Mouse (Mus musculus) regulatory T cell (primary cell): ENCODE results near the gene Ring1.

ENCODE experiments used
- in situ Hi-C: fragments of 300-600 bp; cut with MboI, MseI; formaldehyde crosslinking; loops from one replicate; pipeline ENCODE4 v1.15.1; 2025; ENCODE audit warnings: high pct_unique_total_duplicates

The Ring1 gene

DNA sequence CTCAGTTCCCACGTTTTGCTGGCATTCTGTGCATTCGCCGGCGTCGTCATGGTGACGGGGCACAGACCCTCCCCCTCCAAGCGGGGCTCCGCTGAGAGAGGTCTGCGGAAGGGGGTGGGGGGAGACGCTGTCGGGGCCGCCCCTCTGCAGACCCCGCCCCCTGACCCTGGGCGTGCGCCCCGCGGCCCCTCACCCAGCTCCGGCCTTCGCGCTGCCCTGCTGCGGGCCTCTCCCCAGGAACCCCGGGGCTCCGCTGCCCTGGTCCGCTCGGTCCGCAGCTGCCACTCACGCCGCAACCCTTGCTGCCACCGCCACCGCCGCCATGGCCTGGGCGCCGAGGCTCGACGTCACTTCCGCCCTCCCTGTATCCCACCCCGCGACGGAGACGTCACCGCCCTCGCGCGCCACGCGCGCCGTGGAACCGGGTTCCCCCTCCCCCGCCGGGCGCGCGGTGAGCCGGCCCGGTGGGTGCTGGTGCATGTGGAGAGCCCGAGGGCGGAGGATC is at the start of gene Ring1:
Gene Ring1, minus strand, starts transcription at position 364 of the 505 bp plus-strand sequence.
- in situ Hi-C loops, result loop anchor here (5.0 kb wide), 1 partner anchor 67 kb away; the partner anchor contains the start of genes Rps18 and Vps52

- in situ Hi-C loops, result no loop called here
These were observed 47.6 kb upstream of the Ring1 start for GRCm38 (mm10) chr17:34072091-34072490.

- in situ Hi-C loops, result no loop called here
These were observed 44.4 kb upstream of the Ring1 start for GRCm38 (mm10) chr17:34068864-34069263.

GRCm38 (mm10) chr17:34057224-34057623 is 32.7 kb upstream of the Ring1 start:
- in situ Hi-C loops, result no loop called here

DNA sequence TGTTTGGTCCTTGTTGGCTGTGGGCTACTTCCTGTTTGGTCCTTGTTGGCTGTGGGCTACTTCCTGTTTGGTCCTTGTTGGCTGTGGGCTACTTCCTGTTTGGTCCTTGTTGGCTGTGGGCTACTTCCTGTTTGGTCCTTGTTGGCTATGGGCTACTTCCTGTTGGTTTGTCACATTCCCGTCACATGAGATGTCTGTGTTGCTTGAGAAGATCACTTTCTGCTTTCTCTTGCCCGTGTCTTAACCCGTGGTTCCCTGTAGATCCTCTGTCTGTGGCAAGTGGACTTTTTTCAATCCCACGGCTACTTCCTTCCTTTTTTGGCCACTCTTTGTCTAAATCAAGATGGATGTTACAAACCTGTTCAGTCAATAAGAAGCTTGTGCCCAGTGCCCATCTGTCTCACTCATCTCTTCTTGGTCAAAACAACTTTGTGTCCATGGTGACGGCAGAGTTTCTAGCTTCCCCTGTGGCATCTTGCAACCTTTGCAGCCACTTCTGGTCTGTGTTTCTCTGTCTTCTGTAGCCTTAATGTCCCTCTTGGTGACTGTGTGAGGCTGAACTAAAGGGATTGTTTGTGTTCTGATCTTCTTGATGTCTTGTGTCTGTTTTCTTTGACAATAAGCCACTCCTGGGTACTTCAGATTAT is 23.0 kb upstream of the Ring1 start:
- in situ Hi-C loops, result loop anchor here (25.0 kb wide), 1 partner anchor 790 kb away; the partner anchor contains the start of genes Dxo and Stk19

DNA sequence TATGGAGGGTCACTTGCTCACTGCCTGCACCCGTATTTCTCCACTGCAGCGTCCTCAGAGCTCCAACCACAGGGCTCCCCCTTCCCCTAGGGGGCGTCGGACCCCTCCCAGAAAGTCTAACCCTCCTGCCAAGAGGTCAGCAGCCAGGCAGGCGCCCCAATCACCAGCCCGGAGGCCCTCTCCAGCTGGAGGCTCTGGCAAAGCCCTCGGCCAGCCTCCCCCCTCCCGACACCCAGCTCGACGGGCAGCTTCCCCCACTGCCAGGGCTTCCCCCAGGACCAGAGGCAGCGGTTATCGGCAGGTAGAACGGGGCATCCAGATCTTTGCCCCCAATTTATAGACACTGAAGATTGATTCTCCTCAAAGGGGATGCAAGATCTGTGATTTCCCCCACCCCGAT is 21.5 kb upstream of the Ring1 start:
- in situ Hi-C loops, result loop anchor here (25.0 kb wide), 1 partner anchor 791 kb away; the partner anchor contains the start of genes Dxo and Stk19

DNA sequence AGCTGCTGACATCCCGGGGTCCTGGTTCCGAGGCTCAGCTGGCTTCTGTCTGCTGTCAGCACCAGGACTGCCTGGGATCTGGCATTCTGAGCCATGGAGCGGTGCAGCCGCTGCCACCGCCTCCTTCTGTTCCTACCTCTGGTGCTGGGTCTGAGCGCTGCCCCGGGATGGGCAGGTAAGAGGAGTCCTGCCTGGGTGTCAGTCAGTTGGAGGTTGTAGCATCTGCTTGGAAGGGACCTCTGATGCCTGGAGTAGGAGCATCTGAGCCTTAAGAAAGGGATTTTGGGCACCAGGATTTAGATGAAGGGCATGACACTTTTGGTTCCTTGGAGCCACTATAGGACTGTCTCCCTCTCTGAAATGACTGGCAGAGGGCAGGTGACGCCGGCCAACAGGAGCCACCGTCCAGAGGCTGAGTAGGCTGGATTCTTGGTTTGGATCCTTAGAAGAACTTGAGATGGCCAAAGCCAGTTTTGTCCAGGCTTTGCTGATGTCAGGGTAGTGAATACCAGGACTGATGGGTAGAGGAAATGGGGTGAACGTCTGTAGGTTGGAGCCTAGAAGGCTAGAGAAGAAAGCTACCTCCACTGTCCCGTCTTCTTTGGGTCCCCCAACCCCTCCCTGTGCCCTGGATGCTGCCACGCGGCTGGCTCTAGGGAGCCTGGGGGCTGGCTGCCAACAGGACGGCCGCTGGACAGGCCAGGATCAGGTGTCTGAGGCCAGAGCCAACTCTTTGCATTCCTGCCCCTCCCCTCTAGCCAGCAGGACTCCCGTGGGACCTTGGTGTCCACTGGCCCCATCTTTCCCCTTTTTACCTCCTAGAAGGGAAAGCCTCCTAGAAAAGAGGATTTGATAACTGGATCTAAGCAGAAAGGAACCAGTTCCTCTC is 15.3 kb upstream of the Ring1 start:
- in situ Hi-C loops, result loop anchor here (10.0 to 25.0 kb wide), 2 partner anchors 605 to 797 kb away; partner anchors contain the start of genes Atf6b, Dxo, Fkbpl and Stk19

DNA sequence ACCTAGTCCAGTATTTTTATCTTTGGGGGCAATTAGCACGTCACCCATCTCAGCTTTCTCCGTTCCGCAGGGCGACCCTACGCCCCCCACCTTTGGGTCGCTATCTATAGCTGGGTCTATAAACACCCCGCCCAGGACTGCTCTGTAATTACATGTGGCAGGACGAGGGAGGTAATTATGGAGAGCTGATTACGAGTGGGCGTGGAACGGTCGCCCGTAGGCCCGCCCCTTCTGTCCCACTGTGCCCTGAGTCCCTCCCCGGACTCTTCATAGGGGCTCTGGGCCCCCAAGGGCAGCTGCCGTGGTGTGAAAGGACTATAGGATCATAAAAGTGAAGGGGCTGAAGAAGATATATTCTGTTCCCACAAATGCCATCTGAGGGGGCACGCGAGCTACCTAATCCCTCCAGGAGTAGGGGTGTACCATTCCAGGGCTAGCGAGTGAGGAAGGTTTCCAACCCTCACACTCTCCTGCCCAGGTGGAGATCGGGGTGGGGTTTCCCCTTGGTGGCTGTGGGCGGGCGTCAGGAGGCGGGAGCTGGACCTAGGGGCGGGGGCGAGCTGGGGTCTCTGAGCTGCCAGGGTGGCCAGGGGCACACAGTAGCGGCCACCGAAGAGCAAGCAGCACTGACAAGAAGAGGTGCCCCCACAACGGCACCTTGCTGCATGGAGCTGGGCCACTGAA is 14.5 kb upstream of the Ring1 start, which contains the start of gene Col11a2:
Gene Col11a2, plus strand, starts transcription at position 560 of the 684 bp plus-strand sequence.
- in situ Hi-C loops, result loop anchor here (10.0 to 25.0 kb wide), 2 partner anchors 606 to 798 kb away; partner anchors contain the start of genes Atf6b, Dxo, Fkbpl and Stk19

GRCm38 (mm10) chr17:34038440-34038839 is 14.0 kb upstream of the Ring1 start:
- in situ Hi-C loops, result loop anchor here (10.0 to 25.0 kb wide), 2 partner anchors 606 to 799 kb away; partner anchors contain the start of genes Atf6b, Dxo, Fkbpl and Stk19

GRCm38 (mm10) chr17:34037241-34037640 is 12.8 kb upstream of the Ring1 start:
- in situ Hi-C loops, result loop anchor here (10.0 to 25.0 kb wide), 2 partner anchors 608 to 800 kb away; partner anchors contain the start of genes Atf6b, Dxo, Fkbpl and Stk19

GRCm38 (mm10) chr17:34036647-34037046 is 12.2 kb upstream of the Ring1 start:
- in situ Hi-C loops, result loop anchor here (10.0 to 25.0 kb wide), 2 partner anchors 608 to 801 kb away; partner anchors contain the start of genes Atf6b, Dxo, Fkbpl and Stk19

DNA sequence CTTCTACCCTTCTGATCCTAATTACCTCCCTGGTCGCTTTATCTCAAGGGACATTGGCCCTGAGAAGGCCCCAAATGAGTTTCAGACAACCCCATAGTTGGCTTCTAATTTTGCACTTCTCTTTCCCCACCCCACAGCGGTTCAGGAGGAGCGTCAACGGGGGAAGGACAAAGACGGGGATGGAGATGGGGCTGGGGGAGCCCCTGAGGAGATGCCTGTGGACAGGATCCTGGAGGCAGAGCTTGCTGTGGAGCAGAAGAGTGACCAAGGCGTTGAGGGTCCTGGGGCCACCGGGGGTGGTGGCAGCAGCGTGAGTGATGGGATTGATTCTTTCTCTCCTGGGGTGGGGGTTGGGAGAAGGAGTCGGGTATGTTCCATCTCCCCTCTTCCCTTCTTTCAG is 11.0 kb upstream of the Ring1 start:
- in situ Hi-C loops, result loop anchor here (10.0 to 25.0 kb wide), 2 partner anchors 609 to 802 kb away; partner anchors contain the start of genes Atf6b, Dxo, Fkbpl and Stk19

DNA sequence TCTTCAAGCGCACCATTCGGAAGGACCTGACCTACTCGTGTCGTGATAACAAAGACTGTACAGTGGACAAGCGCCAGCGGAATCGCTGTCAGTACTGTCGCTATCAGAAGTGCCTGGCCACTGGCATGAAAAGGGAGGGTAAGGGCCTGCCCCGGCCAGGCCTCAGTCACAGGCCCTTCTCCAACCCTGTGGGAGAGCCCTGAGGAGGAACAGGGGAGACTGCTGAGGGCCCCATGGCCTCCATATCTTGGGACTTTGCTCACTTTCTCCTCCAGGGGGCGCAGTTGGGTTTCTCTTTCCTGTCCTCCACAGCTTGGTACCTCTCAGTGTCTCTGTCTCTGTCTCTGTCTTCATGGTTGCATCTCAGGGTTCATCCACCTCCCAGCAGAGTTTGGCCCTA is 9.6 kb upstream of the Ring1 start:
- in situ Hi-C loops, result loop anchor here (10.0 to 25.0 kb wide), 2 partner anchors 611 to 803 kb away; partner anchors contain the start of genes Atf6b, Dxo, Fkbpl and Stk19

GRCm38 (mm10) chr17:34033441-34033840 is 9.0 kb upstream of the Ring1 start:
- in situ Hi-C loops, result loop anchor here (10.0 to 25.0 kb wide), 2 partner anchors 611 to 804 kb away; partner anchors contain the start of genes Atf6b, Dxo, Fkbpl and Stk19

- in situ Hi-C loops, result loop anchor here (10.0 to 25.0 kb wide), 2 partner anchors 612 to 804 kb away; partner anchors contain the start of genes Atf6b, Dxo, Fkbpl and Stk19
These were observed 8.3 kb upstream of the Ring1 start for GRCm38 (mm10) chr17:34032806-34033205.

- in situ Hi-C loops, result loop anchor here (10.0 to 25.0 kb wide), 2 partner anchors 613 to 805 kb away; partner anchors contain the start of genes Atf6b, Dxo, Fkbpl and Stk19
These were observed 7.7 kb upstream of the Ring1 start for GRCm38 (mm10) chr17:34032174-34032632.

DNA sequence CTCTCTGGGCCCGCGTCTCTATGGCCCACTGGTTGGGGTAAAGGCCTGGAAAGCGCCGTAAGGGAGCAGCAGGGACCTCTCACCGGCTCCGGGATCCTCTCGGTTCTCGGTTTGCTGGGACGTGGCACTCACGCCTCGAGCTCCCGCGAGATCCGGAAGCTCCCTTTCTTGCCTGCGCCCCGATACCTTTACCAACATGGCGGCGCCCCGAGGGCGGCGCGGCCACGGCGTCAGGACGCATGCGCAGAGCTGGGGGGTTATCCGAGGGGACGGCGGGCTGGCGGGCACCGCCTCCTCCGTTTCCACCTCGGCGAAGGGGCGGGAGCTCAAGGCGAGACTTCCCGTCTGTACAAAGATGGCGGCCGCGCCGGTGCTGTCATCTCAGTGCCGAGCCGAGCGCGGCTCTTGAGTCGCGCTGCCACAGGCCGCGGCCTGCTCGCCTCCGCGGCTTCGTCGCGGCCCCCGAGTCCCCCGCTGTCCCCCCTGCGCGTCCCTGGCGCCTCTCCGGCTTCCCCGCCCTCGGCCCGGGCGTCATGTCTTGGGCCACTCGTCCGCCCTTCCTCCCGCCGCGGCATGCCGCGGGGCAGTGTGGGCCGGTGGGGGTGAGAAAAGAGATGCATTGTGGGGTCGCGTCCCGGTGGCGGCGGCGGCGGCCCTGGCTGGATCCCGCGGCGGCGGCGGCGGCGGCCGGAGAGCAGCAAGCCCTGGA is 7.1 kb upstream of the Ring1 start, which contains the start of the genes Slc39a7 and Rxrb:
Gene Slc39a7, minus strand, starts transcription at position 218 of the 709 bp plus-strand sequence.
Gene Rxrb, plus strand, starts transcription at position 348 of the 709 bp plus-strand sequence.
- in situ Hi-C loops, result loop anchor here (10.0 to 25.0 kb wide), 2 partner anchors 613 to 806 kb away; partner anchors contain the start of genes Atf6b, Dxo, Fkbpl and Stk19

DNA sequence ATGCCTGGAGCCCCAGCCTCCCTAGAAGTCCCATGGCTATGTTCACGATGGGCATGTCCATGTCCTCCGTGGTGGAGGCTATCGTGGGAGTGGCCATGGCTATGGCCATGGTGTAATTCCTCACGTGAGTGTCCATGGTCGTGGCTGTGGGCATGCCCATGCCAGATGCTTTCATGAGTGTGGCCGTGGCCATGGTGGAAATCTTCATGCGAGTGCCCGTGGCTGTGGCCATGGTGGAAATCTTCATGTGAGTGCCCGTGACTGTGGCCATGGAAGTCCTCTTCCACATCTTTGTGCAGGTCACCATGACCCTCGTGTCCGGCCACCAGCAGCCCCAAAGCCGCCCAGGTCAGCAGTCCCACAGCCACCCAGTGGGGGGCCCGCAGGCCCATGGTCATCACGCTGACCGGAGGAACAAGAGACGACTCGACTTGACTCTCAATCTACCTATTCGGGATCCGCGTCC is 6.4 kb upstream of the Ring1 start:
- in situ Hi-C loops, result loop anchor here (10.0 to 25.0 kb wide), 2 partner anchors 614 to 806 kb away; partner anchors contain the start of genes Atf6b, Dxo, Fkbpl and Stk19
